Comparison of ENCODE assay signal across 12 mouse cellular contexts in the genomic region with DNA sequence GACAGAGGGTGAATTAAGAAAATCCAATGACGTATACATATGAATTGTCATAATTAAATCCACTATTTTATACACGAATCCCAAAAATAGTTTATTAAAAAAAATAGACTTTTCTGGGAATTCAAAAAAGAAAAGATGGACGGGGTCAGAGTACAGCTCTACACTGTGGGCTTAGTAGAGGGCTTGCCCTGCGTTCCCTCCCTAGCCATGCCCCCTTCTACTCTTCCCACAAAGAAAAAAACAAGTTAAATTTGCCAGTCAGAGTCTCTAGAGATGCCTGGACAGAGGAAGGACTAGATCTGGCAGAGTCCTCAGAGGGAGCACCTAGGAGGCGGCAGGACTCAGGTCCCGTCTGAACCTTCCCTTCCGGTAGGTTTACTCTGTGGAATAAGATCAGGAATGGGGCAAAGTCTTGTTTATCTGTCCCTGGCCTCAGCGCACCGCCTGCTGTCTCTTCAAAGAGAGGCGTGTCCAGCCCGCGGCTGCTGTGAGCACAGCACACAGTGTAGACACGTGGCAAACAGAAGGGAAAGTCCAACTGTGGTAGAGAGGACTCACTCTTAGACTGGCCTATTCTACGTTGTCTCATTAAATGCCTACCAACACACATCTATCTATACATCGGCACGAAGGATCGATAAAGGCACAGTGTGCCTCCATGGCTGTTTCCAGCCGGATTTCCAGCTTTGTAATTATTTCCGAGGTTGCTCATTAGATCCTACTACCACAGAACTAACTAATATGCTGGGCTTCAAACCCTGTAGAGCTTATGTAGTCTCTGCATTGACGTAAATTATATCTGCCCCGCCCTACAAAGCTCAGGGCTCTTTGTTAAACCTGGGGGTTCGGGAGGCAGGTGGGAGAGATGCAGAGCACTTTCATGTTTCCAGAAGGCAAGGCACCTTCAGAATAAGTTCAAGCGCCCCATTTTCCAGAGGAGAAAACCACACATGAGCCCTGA. TPM values are rescaled to one million over a fixed set of nuclear protein-coding genes. Genes with fewer than 3 reads are reported as not detected.
A peak's percentile ranks its signal among the peaks of the same experiment; 100 is the strongest.
DNase-seq lines count a peak whose midpoint lies in the region; ATAC-seq and TF ChIP-seq lines count a peak whose summit lies in the region.
"Had no signal": no experiment of that assay in that cellular context is flagged by ENCODE, and none has a peak within 500 bp of the region (broad histone marks: within the 10 kb centered on the region; RNA-seq: fewer than 3 reads in every experiment).

No protein-coding gene starts in this region.

- H3K9ac ChIP-seq in CH12.LX (ENCODE audit: insufficient read depth, low read depth) = no peak overlapping the region
- no peak overlapping the region for H3K9ac ChIP-seq in kidney, embryonic 15.5 days
- no peak overlapping the region for H3K9ac ChIP-seq in liver, embryonic 11.5 days (ENCODE audit: low read depth, low read length)
- H3K9ac ChIP-seq: hindbrain, embryonic 14.5 days; midbrain, embryonic 13.5 days had no signal

- no peaks in the 10 kb centered on the region; a peak in 2 of 4 replicates for H3K4me1 ChIP-seq in CH12.LX (ENCODE audit: control insufficient read depth in 1 of 2, insufficient read depth in 2 of 2)
- H3K4me1 ChIP-seq in kidney, embryonic 15.5 days = peaks cover 14% of the 10 kb centered on the region
- no peaks in the 10 kb centered on the region; the same call in 1 of the 2 replicates for H3K4me1 ChIP-seq in liver, embryonic 11.5 days (replicated peaks; ENCODE audit: control insufficient read depth, insufficient read depth, low read length)

- H3K27me3 ChIP-seq in CH12.LX (replicated peaks) = no peaks in the 10 kb centered on the region
- peaks cover 7% of the 10 kb centered on the region for H3K27me3 ChIP-seq in kidney, embryonic 15.5 days
- H3K27me3 ChIP-seq in liver, embryonic 11.5 days (replicated peaks; ENCODE audit: control insufficient read depth, insufficient read depth, low read length) = no peaks in the 10 kb centered on the region
- H3K27me3 ChIP-seq: midbrain, embryonic 13.5 days had no signal

- no peak for TF ChIP-seq CTCF in CH12.LX (conservative IDR thresholded peaks at IDR 0.05 in 1 of 2, IDR thresholded peaks at IDR 0.05 in 1 of 2; ENCODE audit: low read depth in 2 of 2, low read length in 2 of 2)

- no peak overlapping the region for H3K4me3 ChIP-seq in CH12.LX (replicated peaks in 1 of 3; ENCODE audit: low read depth in 2 of 3, low read length in 2 of 3, poor library complexity in 1 of 3)
- no peak overlapping the region for H3K4me3 ChIP-seq in kidney, embryonic 15.5 days (replicated peaks)
- no peak overlapping the region for H3K4me3 ChIP-seq in liver, embryonic 11.5 days (ENCODE audit: low read depth, low read length)
- H3K4me3 ChIP-seq: heart, embryonic 10.5 days; midbrain, embryonic 13.5 days had no signal

- H3K27ac ChIP-seq in CH12.LX (ENCODE audit: insufficient read depth, low read depth) = no peak overlapping the region
- no peak overlapping the region for H3K27ac ChIP-seq in kidney, embryonic 15.5 days
- peak overlapping the region; percentile 56; the same call in 1 of the 2 replicates for H3K27ac ChIP-seq in liver, embryonic 11.5 days (ENCODE audit: low read depth, low read length)
- H3K27ac ChIP-seq: heart, embryonic 10.5 days; hindbrain, embryonic 14.5 days; midbrain, embryonic 13.5 days had no signal

- WGBS in kidney, embryonic 15.5 days = 76% methylated on average over 23 of the region's 23 CpGs
- 68% methylated on average over 23 of the region's 23 CpGs for WGBS in liver, embryonic 11.5 days

- dilution Hi-C loops in CH12.LX (cut with MboI; ENCODE audit: extremely low pct_ligation_motif_present, extremely low pct_unique_long_range_greater_than_20kb, low sequenced_read_pairs) = no loop called here

- 0 out of 2 replicates have a peak, but pooled peaks have one; percentile 29 for ATAC-seq in kidney, embryonic 15.5 days (replicated peaks; ENCODE audit: low FRiP score)
- peak; percentile 85 for ATAC-seq in liver, embryonic 11.5 days (replicated peaks; ENCODE audit: low FRiP score)
- no peak for ATAC-seq in cerebellum, adult (ENCODE audit: insufficient number of reproducible peaks, low FRiP score, low TSS enrichment)
- ATAC-seq: midbrain, embryonic 13.5 days had no signal

- no peak overlapping the region; the same call in 1 of the 2 replicates for H3K4me2 ChIP-seq in CH12.LX (ENCODE audit: insufficient read depth, low read depth, poor library complexity, severe bottlenecking)
- no peak overlapping the region for H3K4me2 ChIP-seq in kidney, embryonic 15.5 days
- no peak overlapping the region for H3K4me2 ChIP-seq in liver, embryonic 11.5 days
- H3K4me2 ChIP-seq: hindbrain, embryonic 14.5 days; midbrain, embryonic 13.5 days had no signal

- TF ChIP-seq RAD21 in CH12.LX (IDR thresholded peaks at IDR 0.05; ENCODE audit: low read depth, low read length) = no peak

- H3K36me3 ChIP-seq in CH12.LX (replicated peaks in 1 of 2; ENCODE audit: control insufficient read depth in 1 of 2, insufficient read depth in 1 of 2, low read length in 1 of 2) = no peaks in the 10 kb centered on the region
- H3K36me3 ChIP-seq in kidney, embryonic 15.5 days = no peaks in the 10 kb centered on the region
- H3K36me3 ChIP-seq in liver, embryonic 11.5 days (ENCODE audit: control insufficient read depth, insufficient read depth, low read length) = no peaks in the 10 kb centered on the region
- H3K36me3 ChIP-seq: heart, embryonic 10.5 days; midbrain, embryonic 13.5 days had no signal

- DNase-seq in CH12.LX (ENCODE audit: extremely low read depth) = no peak
- DNase-seq in R1 (ENCODE audit: low read depth, low spot score) = peak; percentile 15
- no peak for DNase-seq in liver, embryonic 11.5 days (ENCODE audit: low spot score)
- no peak for DNase-seq in left cerebral cortex, adult 11 months (ENCODE audit: low spot score)
- no peak for DNase-seq in layer of hippocampus, postnatal 36 days
- no peak for DNase-seq in heart, postnatal 4 days
- DNase-seq: thymus, adult 2 months had no signal

- H3K79me2 ChIP-seq in CH12.LX (replicated peaks; ENCODE audit: control insufficient read depth, extremely low read depth, insufficient read depth, poor library complexity, severe bottlenecking) = no peaks in the 10 kb centered on the region

- no peak for TF ChIP-seq POLR2A in CH12.LX (IDR thresholded peaks at IDR 0.05; ENCODE audit: low read depth, low read length)

- in situ Hi-C loops in CH12.LX (cut with MboI; ENCODE audit: low pct_ligation_motif_present, low pct_unique_long_range_greater_than_20kb, low sequenced_read_pairs) = no loop called here

- TF ChIP-seq EP300 in CH12.LX (IDR thresholded peaks at IDR 0.05; ENCODE audit: low read length) = no peak

- peaks cover 8% of the 10 kb centered on the region for H3K9me3 ChIP-seq in CH12.LX (replicated peaks; ENCODE audit: low read length)
- H3K9me3 ChIP-seq in kidney, embryonic 15.5 days (replicated peaks) = no peaks in the 10 kb centered on the region
- H3K9me3 ChIP-seq in liver, embryonic 11.5 days (ENCODE audit: control insufficient read depth, low read length) = no peaks in the 10 kb centered on the region
- H3K9me3 ChIP-seq: heart, embryonic 10.5 days; midbrain, embryonic 13.5 days had no signal

TF ChIP-seq in CH12.LX, 34 proteins besides CTCF, POLR2A, EP300 and RAD21:
- TF ChIP-seq IRF4 (IDR thresholded peaks at IDR 0.05; ENCODE audit: low read depth, low read length) (no peak), MYC (IDR thresholded peaks at IDR 0.05; ENCODE audit: low read depth, low read length) (0 out of 2 replicates have a peak, but pooled peaks have one; percentile 37)

RNA-seq across cellular contexts. Expression of a gene that starts 25.6 kb away (rescaled TPM):
- not detected in 2 replicates for total RNA-seq in CH12.LX (2012; rRNA removed)
- not detected in 2 replicates for total RNA-seq in CH12.LX (2014; rRNA removed)
- polyA plus RNA-seq in CH12.LX (2012; ENCODE audit: insufficient read length, low read depth) = not detected in 2 replicates
- polyA plus RNA-seq in kidney, embryonic 15.5 days (2015; fragmentation: Nextera tagmentation; extraction: Ambion mirVana) = 2.1 and 3.9 TPM in 2 replicates
- 1.8 and 2.5 TPM in 2 replicates for polyA plus RNA-seq in liver, embryonic 11.5 days (2014; fragmentation: Nextera tagmentation; extraction: Ambion mirVana)
- 1 to 10 TPM in 1 of 2 experiments, under 1 TPM in 1; 0.63 to 1.4 TPM for total RNA-seq in layer of hippocampus, postnatal 36 days (2021)
- 1 to 10 TPM; 4.6 to 5.9 TPM for total RNA-seq in heart, postnatal 4 days (2021)
